Mouse (Mus musculus) cerebellum, adult 8-10 months (tissue): ENCODE measurements around the gene Entpd7.

Experiments used
- DNase-seq: peaks from one replicate; pipeline ENCODE4 v3.0.0; 2022

Entpd7 gene

DNA sequence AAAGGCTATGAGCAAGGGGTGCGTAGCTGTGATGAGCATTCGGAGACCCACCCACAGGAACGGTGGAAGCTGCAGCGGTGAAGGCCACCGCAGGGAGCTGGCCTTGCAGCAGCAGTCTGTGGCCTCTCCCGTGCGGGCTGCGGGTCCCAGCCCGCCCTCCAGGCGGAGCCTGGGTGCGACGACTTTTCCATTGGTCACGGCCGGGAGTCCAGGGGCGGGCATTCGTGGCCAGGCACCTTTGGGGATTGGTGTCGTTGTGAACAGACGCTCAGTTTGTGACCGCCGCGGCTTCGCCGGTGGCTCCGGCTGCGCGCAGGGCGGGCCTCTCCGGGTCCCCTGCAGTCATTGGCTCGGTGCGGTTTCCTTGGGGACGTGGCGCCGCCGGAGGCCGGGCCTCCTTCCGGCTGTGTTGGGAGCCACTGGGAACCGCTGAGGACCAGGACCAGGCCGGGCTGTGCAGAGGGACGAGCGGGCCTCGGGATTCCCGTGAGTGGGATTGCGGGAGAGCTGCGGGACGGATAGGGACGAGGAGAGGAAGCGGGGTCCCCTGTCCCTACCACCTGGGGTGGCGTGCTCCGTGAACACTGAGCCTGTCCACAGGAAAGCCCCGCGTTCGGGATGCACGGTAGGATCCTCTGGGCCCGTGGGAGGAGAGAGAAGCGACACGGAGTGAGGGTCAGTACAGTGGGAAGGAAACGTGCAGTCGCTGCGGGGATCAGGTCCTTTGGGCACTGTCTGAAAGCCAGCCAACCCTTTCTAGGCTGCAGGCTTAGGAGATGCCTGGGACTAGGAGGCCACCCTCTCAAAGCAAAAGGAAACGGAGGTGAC is at the start of gene Entpd7:
Entpd7 (plus strand) TSS at position 254 of the 828 bp plus-strand sequence.
- peak; percentile 95 for DNase-seq

DNA sequence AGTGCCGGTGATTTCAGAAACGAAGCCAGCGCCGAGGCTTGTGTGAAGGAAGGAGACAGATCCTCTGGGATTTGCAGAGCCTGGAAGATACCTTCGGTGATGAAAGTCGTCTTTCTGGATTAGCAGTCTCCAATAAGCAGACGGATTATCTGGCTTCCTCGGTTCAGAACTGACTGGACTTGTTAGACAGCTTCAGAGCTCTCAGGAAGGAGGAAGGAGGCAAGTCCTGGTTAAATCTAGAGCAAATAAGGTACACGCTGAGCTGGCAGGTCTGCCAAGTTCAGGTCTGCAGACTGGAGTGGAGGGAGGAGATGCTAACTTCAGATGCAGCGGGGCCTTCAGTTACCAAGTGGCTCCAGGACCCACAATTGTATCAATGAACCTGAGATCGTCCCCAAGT is 47.6 kb upstream of the Entpd7 start:
- DNase-seq: no peak

GRCm38 (mm10) chr19:43642843-43643242 is 46.6 kb upstream of the Entpd7 start:
- no peak for DNase-seq

DNA sequence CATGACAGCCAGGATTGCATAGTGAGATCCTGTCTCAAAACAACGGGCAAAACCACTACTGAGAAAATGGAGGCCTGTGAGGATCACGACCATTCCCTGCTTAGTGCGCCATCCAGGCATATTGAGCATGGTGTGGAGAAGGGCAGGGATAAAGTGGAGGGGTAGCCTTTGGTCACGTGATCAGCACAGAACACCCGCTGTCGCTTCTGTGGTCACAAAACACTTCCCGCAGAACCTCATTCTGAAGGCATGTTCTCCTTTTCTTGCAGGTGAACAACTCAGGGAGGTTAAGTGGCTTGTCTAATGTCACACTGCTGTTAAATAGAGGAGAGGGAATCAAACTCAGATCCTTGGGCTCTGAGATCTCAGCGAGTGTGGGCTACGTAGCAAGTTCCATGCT is 44.0 kb upstream of the Entpd7 start:
- no peak for DNase-seq

DNA sequence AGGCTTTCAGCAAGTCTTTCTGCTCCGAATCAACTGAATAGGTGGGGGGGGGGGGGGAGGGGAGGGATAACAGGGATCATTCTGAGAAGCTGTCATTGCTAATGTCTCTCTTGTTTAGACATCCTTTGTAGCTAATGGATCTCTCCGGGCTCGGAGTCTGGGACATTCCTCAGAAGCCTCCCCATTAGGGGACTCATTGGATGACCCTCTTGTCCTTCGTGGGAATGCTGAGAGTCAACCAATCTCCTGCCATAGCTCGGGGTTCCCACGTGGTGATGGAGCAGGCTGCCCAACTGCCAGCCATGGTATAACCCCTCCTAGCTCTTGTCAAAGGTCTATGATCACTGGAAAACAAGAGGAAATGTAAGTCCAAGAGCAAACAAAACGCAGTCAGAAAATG is 42.6 kb upstream of the Entpd7 start:
- no peak for DNase-seq

GRCm38 (mm10) chr19:43647261-43647660 is 42.2 kb upstream of the Entpd7 start:
- no peak for DNase-seq

DNA sequence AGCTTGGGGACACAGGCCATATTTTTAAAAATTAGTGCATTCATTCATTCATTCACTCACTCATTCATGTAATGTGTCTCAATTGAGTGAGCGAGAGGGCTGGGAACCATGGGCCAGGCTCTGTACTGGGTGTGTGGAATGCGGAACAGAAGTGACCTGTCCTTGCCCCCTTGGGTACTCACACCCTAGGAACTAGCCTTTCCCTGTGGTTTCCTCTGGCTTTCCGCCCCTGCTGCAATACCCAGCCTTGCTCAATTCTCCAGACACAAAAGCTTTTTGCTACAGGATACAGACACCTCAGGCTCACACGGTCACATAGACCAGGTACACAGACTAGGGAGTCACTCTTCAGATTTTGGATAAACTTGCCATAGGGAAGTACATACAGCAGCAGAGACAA is 41.1 kb upstream of the Entpd7 start:
- no peak for DNase-seq

GRCm38 (mm10) chr19:43651241-43651785 is 38.2 kb upstream of the Entpd7 start:
- no peak for DNase-seq

- DNase-seq: peak; percentile 39
Observed at GRCm38 (mm10) chr19:43655735-43656492, 33.6 kb upstream of the Entpd7 start.

- DNase-seq: no peak
Observed at GRCm38 (mm10) chr19:43659632-43660031, 29.8 kb upstream of the Entpd7 start.

GRCm38 (mm10) chr19:43660774-43661173 is 28.7 kb upstream of the Entpd7 start:
- no peak for DNase-seq

- DNase-seq: no peak
Observed at GRCm38 (mm10) chr19:43662176-43662967, 27.1 kb upstream of the Entpd7 start.

DNA sequence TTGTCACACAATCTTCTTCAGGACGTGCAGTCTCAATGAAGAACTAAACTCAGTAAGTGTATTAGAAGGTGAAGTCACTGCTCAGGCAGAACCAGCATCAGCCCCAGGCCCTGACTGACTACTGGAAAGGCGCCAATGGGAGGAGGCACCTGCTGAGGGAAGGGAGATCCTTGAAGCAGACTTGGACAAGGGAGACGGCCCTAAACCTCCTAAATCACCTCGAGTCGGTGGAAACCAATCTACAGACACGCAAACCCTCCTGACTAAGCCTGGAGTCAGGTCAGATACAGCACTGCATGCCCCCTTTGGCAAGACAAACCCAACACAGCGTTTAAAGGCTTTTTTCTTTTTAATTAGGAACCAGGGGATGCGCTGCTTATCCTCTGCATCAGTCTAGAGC is 26.0 kb upstream of the Entpd7 start:
- no peak for DNase-seq

GRCm38 (mm10) chr19:43665441-43666048 is 23.9 kb upstream of the Entpd7 start:
- peak; percentile 40 for DNase-seq

DNA sequence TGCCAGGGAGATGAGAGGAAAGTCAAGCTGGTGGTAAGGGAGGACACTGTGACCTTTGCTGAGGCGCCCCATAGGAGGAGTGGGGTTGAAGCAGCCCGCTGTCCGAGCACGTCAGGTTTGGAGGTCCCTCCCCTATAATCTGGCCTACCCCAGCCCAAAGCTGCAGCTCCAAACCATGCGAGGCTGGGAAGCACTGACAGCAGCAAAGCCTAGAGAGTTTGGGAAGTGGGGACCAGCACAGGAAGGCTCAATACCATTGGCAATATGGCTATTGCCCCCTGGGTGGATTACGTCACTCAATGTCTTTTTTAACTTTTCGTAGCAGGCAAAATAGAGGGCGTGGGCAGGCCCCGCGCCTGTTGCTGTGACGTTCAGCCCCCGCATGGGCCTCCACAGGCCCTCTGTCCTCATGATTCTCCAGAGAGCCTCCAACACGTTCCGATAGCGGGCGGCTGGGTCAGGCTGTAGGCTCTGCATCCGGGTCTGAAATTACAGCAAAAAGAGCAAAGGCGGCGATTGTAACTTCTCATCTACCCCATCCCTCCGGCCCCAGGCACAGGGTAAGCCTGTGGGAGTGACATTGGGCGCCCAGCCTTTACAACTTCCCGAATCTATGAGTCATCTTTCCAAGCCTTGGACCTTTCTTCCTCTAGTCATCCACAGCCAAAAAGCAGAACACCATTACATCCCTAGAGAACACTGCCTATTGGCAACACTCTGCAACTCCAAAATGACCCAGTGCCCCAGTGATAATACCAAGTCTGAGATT is 22.6 kb upstream of the Entpd7 start:
- DNase-seq: no peak

GRCm38 (mm10) chr19:43667430-43667809 is 22.1 kb upstream of the Entpd7 start:
- DNase-seq: no peak

GRCm38 (mm10) chr19:43669136-43669759 is 20.2 kb upstream of the Entpd7 start:
- no peak for DNase-seq

GRCm38 (mm10) chr19:43671054-43671453 is 18.4 kb upstream of the Entpd7 start:
- no peak for DNase-seq

- DNase-seq: no peak
Observed at GRCm38 (mm10) chr19:43673513-43674315, 15.8 kb upstream of the Entpd7 start.

DNA sequence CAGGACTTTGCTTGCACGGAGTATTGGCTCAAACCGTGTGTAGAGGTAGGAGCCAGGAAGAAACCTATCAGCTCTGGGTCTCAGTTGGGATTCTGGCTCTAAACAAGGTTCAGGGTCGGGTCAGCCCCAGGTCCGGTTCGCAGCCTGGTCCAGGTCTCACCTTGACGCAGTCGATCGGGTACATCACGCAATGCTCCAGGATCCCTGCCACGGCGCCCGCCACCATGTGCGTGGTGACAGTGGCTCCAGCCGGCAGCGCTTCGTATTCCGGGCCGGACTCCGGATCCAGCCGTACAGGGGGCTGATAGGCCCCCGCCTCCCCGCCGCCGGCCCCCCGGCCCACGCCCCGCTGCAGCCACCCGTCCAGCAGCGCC is 15.2 kb upstream of the Entpd7 start:
- no peak for DNase-seq
